Mouse (Mus musculus) midbrain, embryonic 11.5 days (tissue): ENCODE measurements around the gene Rgmb. TPM values are rescaled to one million over a fixed set of nuclear protein-coding genes. Genes with fewer than 3 reads are reported as not detected.

Experiments
- ATAC-seq: fragments of 200-750 bp; cut with Nextera tagmentation; 2 replicates; pipeline ENCODE4 v1.8.0; 2017; ENCODE audit warnings: moderate TSS enrichment, moderate library complexity; ENCODE audit not compliant: low FRiP score
- DNase-seq: peaks from one replicate; pipeline ENCODE4 v3.0.0; 2015; ENCODE audit warnings: low spot score; ENCODE audit errors: missing footprints
- H3K27ac ChIP-seq: fragments of 300-500 bp; sonication (generic); 2 replicates; pipeline ENCODE4 v1.5.1; 2014; ENCODE audit warnings: low read depth, low read length
- H3K27me3 ChIP-seq: fragments of 300-500 bp; sonication (generic); 2 replicates; pipeline ENCODE4 v1.6.1; 2014; ENCODE audit warnings: mild to moderate bottlenecking, low read length, moderate library complexity, mixed read lengths; ENCODE audit not compliant: control insufficient read depth, insufficient read depth
- H3K36me3 ChIP-seq: fragments of 300-500 bp; sonication (generic); 2 replicates; pipeline ENCODE4 v1.6.1; 2014; ENCODE audit warnings: mild to moderate bottlenecking, low read length, moderate library complexity, mixed read lengths; ENCODE audit not compliant: control insufficient read depth, insufficient read depth
- H3K4me1 ChIP-seq: fragments of 300-500 bp; sonication (generic); 2 replicates; pipeline ENCODE4 v1.6.1; 2014; ENCODE audit warnings: low read length; ENCODE audit not compliant: control insufficient read depth, insufficient read depth
- H3K4me2 ChIP-seq: fragments of 300-500 bp; sonication (generic); 2 replicates; pipeline ENCODE4 v1.6.1; 2014; ENCODE audit warnings: mild to moderate bottlenecking, moderate library complexity
- H3K4me3 ChIP-seq: fragments of 300-500 bp; sonication (generic); 2 replicates; pipeline ENCODE4 v1.5.1; 2014; ENCODE audit warnings: low read depth, low read length
- H3K9ac ChIP-seq: fragments of 300-500 bp; sonication (generic); 2 replicates; pipeline ENCODE4 v1.6.1; 2014; ENCODE audit warnings: low read length
- H3K9me3 ChIP-seq: fragments of 300-500 bp; sonication (generic); 2 replicates; pipeline ENCODE4 v1.6.1; 2016; ENCODE audit warnings: low read length; ENCODE audit not compliant: control insufficient read depth
- WGBS: fragments of 180-500 bp; shearing (Covaris S2); extraction: QIAGEN DNeasy Blood & Tissue Kit; methylation state at CpG from one replicate; pipeline ENCODE4 v1.1.7; 2014; 5-methylcytosine and 5-hydroxymethylcytosine counted together
- polyA plus RNA-seq: library from polyadenylated mRNA; unstranded; fragments of >200 nt; fragmentation: Nextera tagmentation; extraction: Ambion mirVana; gene quantifications from 2 replicates; pipeline ENCODE4 v1.2.1, GENCODE M21; 2014

Gene Rgmb
- polyA plus RNA-seq, 1 experiment from 2014 or later: 73.0 TPM

GRCm38 (mm10) chr17:15774565-15775215 is 56.1 kb downstream of the Rgmb start:
- 88% methylated on average over 5 of the region's 5 CpGs for WGBS
- H3K4me2 ChIP-seq: no peak overlapping the region
- DNase-seq (peak; percentile 44), ATAC-seq (0 out of 2 replicates have a peak, but pooled peaks have one; percentile 45)
- H3K9ac ChIP-seq: no peak overlapping the region
- peaks cover 5% of the 10 kb centered on the region; the same call in 1 of the 2 replicates for H3K36me3 ChIP-seq
- H3K27ac ChIP-seq: no peak overlapping the region
- no peak overlapping the region for H3K4me3 ChIP-seq
- H3K27me3 ChIP-seq: no peaks in the 10 kb centered on the region
- H3K4me1 ChIP-seq: no peaks in the 10 kb centered on the region
- H3K9me3 ChIP-seq: no peaks in the 10 kb centered on the region

DNA sequence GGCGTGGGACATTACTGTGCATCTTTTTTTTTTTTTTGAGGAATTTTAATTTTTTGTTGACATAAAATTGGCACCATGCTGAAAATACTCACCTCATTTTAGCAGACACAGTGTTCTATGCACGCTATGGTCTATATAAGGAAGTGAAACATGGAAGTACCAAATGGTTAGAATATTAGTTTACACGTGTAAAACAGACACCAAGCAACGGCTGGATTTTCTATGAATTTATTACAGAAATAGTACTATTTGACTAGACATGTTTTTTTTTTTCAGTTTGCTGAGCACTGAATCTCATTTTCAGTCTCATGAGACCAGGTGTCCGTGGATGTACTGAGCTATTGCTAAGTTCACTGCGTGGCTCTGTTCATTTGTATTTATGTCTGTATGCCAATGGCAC is 56.9 kb downstream of the Rgmb start:
- no peaks in the 10 kb centered on the region for H3K9me3 ChIP-seq
- no peak for ATAC-seq
- no peak overlapping the region for H3K9ac ChIP-seq
- H3K4me1 ChIP-seq: no peaks in the 10 kb centered on the region
- DNase-seq: peak; percentile 77
- H3K27me3 ChIP-seq: no peaks in the 10 kb centered on the region
- no peak overlapping the region for H3K4me2 ChIP-seq
- no peak overlapping the region for H3K4me3 ChIP-seq
- no peak overlapping the region for H3K27ac ChIP-seq
- H3K36me3 ChIP-seq: peaks cover 8% of the 10 kb centered on the region; the same call in 1 of the 2 replicates
- WGBS: 87% methylated on average over 6 of the region's 6 CpGs

DNA sequence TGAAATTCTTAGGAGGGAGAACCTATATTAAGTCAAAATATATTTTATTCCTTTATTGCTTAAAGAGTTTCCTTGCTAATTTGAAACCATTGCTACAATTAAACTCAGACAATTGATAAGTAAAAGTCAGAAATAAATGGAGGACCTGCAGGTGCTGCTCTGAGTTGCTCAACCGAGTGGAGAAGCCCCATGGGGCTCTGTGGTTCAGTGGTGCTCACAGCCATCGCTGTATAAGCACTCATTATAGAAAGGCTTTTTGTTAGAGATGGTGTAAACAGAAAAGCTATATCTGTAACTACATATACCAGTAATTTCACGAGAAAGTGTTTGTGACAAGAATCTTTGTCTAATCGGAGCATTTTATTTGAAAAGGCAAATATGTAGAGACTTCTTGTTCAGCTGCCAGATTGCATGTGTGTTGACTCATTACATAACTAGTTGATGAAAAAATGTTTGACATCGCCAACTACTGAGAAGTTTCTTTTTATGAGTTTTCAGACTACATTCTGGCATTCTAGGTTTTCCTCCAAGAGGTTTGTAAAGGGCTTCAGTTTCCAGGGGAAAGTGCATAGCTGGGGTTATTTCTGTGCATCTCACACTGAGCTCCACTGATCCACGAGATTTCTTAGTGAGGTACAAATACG is 61.6 kb downstream of the Rgmb start:
- DNase-seq (no peak), ATAC-seq (no peak)
- Histone ChIP-seq H3K27ac (no peak overlapping the region), H3K9me3 (no peaks in the 10 kb centered on the region), H3K36me3 (peaks cover 8% of the 10 kb centered on the region; the same call in 1 of the 2 replicates), H3K4me3 (no peak overlapping the region), H3K27me3 (no peaks in the 10 kb centered on the region), H3K4me2 (no peak overlapping the region), H3K9ac (no peak overlapping the region), H3K4me1 (no peaks in the 10 kb centered on the region)
- WGBS: 87% methylated on average over 7 of the region's 7 CpGs

- H3K9me3 ChIP-seq: no peaks in the 10 kb centered on the region
- no peak overlapping the region for H3K4me2 ChIP-seq
- ATAC-seq (no peak), DNase-seq (no peak)
- whole genome bisulfite sequencing: 91% methylated on average over 8 of the region's 8 CpGs
- H3K4me1 ChIP-seq: no peaks in the 10 kb centered on the region
- H3K36me3 ChIP-seq: peaks cover 10% of the 10 kb centered on the region; the same call in 1 of the 2 replicates
- no peak overlapping the region for H3K4me3 ChIP-seq
- no peaks in the 10 kb centered on the region for H3K27me3 ChIP-seq
- no peak overlapping the region for H3K27ac ChIP-seq
- H3K9ac ChIP-seq: no peak overlapping the region
These were observed 69.6 kb downstream of the Rgmb start for GRCm38 (mm10) chr17:15761191-15761590.

Other genes starting within 250 kb of the Rgmb start
- 46.9 TPM in 2 replicates for gene Chd1, start 126.1 kb downstream of the Rgmb start, polyA plus RNA-seq